Mouse (Mus musculus): ENCODE measurements around the gene Slc41a1.

GRCm38 (mm10) chr1:131869561-131869960, 42.3 kb downstream of the Slc41a1 start:
- TF ChIP-seq CTCF (IDR thresholded peaks at IDR 0.05; ENCODE audit: low read depth, low read length) (no peak), EP300 (IDR thresholded peaks at IDR 0.05; ENCODE audit: insufficient read depth, low read depth, low read length) (no peak)
